Mouse (Mus musculus) cortical plate, adult 2 months (tissue): ENCODE measurements at regions not wholly inside any gene's neighbourhood (a gene's known extent, or its start where the extent isn't known, plus 50 kb on each side); places are given as distances from the start of the nearest gene placed in this dataset.

Source experiments
- CTCF ChIP-seq: fragments of 200-500 bp; IDR thresholded peaks from 2 replicates; pipeline ENCODE4 v1.5.1; 2011; ENCODE audit warnings: mild to moderate bottlenecking, control low read depth, low read length; ENCODE audit not compliant: insufficient read depth; ENCODE audit errors: extremely low read depth
- POLR2A ChIP-seq: fragments of 200-500 bp; IDR thresholded peaks from 2 replicates; pipeline ENCODE4 v1.6.1; 2011; ENCODE audit warnings: mild to moderate bottlenecking, low read length, control low read depth; ENCODE audit not compliant: insufficient read depth; ENCODE audit errors: extremely low read depth

GRCm38 (mm10) chr7:36973654-36974320 lies 275.9 kb downstream of the Tshz3 start:
- TF ChIP-seq CTCF: no peak
- TF ChIP-seq POLR2A: no peak
